Mouse (Mus musculus) forebrain, embryonic 12.5 days (tissue): ENCODE measurements around the gene 9030025P20Rik. TPM values are rescaled to one million over a fixed set of nuclear protein-coding genes. Genes with fewer than 3 reads are reported as not detected.
"Not testable (repeated sequence)": the region's sequence is repeated elsewhere in the genome, so short reads cannot be mapped to it uniquely, and the experiment has no call there.

Experiments used
- ATAC-seq: fragments of 200-750 bp; cut with Nextera tagmentation; 2 replicates; pipeline ENCODE4 v1.8.0; 2017; ENCODE audit warnings: moderate TSS enrichment; ENCODE audit not compliant: low FRiP score
- H3K27ac ChIP-seq: fragments of 300-500 bp; sonication (generic); 2 replicates; pipeline ENCODE4 v1.5.1; 2016; ENCODE audit warnings: mild to moderate bottlenecking
- H3K27me3 ChIP-seq: fragments of 300-500 bp; sonication (generic); 2 replicates; pipeline ENCODE4 v1.6.1; 2016; ENCODE audit warnings: mild to moderate bottlenecking
- H3K36me3 ChIP-seq: fragments of 300-500 bp; sonication (generic); replicated peaks from 2 replicates; pipeline ENCODE4 v1.6.1; 2016; ENCODE audit warnings: mild to moderate bottlenecking
- H3K4me1 ChIP-seq: fragments of 300-500 bp; sonication (generic); 2 replicates; pipeline ENCODE4 v1.6.1; 2016
- H3K4me2 ChIP-seq: fragments of 300-500 bp; sonication (generic); 2 replicates; pipeline ENCODE4 v1.6.1; 2016; ENCODE audit warnings: mild to moderate bottlenecking, moderate library complexity
- H3K4me3 ChIP-seq: fragments of 300-500 bp; sonication (generic); replicated peaks from 2 replicates; pipeline ENCODE4 v1.5.1; 2016; ENCODE audit warnings: mild to moderate bottlenecking
- H3K9ac ChIP-seq: fragments of 300-500 bp; sonication (generic); 2 replicates; pipeline ENCODE4 v1.6.1; 2016; ENCODE audit warnings: mild to moderate bottlenecking
- H3K9me3 ChIP-seq: fragments of 300-500 bp; sonication (generic); 2 replicates; pipeline ENCODE4 v1.6.1; 2016
- WGBS: fragments of 180-500 bp; shearing (Covaris S2); methylation state at CpG from one replicate; pipeline ENCODE4 v1.1.7; 2016; 5-methylcytosine and 5-hydroxymethylcytosine counted together
- polyA plus RNA-seq: library from polyadenylated mRNA; unstranded; fragments of >200 nt; fragmentation: Nextera tagmentation; extraction: Ambion mirVana; gene quantifications from 2 replicates; pipeline ENCODE4 v1.2.1, GENCODE M21; 2016

Gene 9030025P20Rik
- polyA plus RNA-seq, 1 experiment from 2014 or later = 15.0 TPM

DNA sequence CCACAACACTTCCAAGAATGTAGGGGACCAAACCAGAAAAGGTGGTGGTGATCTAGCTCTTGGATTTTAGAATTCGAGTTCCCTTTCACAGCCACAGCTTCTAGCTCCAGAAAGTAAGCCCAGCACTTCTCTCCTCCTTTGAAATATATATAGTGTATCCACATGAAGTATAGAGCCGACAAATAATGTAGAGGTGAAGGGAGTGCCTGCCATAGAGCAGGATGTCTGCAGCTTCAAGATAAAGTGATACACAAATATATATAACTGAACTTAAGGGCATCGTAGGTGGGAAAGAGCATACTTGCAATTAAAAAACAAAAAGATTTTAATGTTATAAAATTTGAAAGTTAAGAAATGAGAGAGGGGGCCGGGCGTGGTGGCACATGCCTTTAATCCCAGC lies 15.9 kb downstream of the 9030025P20Rik start:
- not testable (repeated sequence) for H3K4me3 ChIP-seq, ATAC-seq, H3K36me3 ChIP-seq, H3K9ac ChIP-seq, H3K4me1 ChIP-seq, H3K9me3 ChIP-seq, H3K4me2 ChIP-seq, H3K27me3 ChIP-seq, H3K27ac ChIP-seq
- WGBS = no CpG with 5 or more reads among the region's 5 CpGs

DNA sequence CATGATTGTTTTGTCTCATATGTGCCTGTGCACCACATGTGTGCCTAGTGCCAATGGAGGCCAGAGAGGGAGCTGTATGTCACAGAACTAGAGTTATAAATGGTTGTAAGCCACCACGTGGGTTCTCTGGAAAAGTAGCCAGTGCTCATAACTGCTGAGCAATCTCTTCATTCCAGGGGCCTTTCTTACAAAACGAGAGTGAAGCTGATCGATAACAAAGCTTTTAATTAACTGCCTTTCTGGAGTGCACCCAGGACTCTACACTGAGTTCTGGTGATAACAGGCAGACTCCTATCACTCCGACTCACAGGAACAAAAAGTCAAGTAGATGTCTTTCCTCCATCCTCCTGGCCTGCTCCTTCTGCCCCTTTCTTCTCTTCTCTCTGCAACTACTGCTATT lies 21.8 kb downstream of the 9030025P20Rik start:
- not testable (repeated sequence) for H3K36me3 ChIP-seq, H3K4me1 ChIP-seq, H3K9ac ChIP-seq, H3K27ac ChIP-seq, H3K27me3 ChIP-seq, ATAC-seq, H3K9me3 ChIP-seq, H3K4me3 ChIP-seq, H3K4me2 ChIP-seq
- WGBS = no CpG with 5 or more reads among the region's 4 CpGs

GRCm38 (mm10) chr17:15009088-15009487 lies 30.8 kb downstream of the 9030025P20Rik start:
- H3K9ac ChIP-seq, ATAC-seq, H3K27ac ChIP-seq, H3K36me3 ChIP-seq, H3K9me3 ChIP-seq, H3K27me3 ChIP-seq, H3K4me3 ChIP-seq, H3K4me1 ChIP-seq, H3K4me2 ChIP-seq: not testable (repeated sequence)
- no CpG with 5 or more reads among the region's 3 CpGs for WGBS

GRCm38 (mm10) chr17:15009706-15010413 lies 31.6 kb downstream of the 9030025P20Rik start, which contains the start of gene Gm3435:
Gene Gm3435 (plus strand): TSS chr17:15010176.
- not testable (repeated sequence) for H3K27ac ChIP-seq, H3K4me1 ChIP-seq, H3K4me3 ChIP-seq, H3K27me3 ChIP-seq, H3K36me3 ChIP-seq, H3K9me3 ChIP-seq, H3K9ac ChIP-seq, H3K4me2 ChIP-seq
- no CpG with 5 or more reads among the region's 60 CpGs for WGBS
- ATAC-seq = peak; percentile 97

GRCm38 (mm10) chr17:15021503-15022220 lies 43.4 kb downstream of the 9030025P20Rik start:
- ATAC-seq, H3K27me3 ChIP-seq, H3K4me1 ChIP-seq, H3K9ac ChIP-seq, H3K9me3 ChIP-seq, H3K36me3 ChIP-seq, H3K4me2 ChIP-seq, H3K4me3 ChIP-seq, H3K27ac ChIP-seq: not testable (repeated sequence)
- WGBS = 79% methylated on average over 3 of the region's 3 CpGs

DNA sequence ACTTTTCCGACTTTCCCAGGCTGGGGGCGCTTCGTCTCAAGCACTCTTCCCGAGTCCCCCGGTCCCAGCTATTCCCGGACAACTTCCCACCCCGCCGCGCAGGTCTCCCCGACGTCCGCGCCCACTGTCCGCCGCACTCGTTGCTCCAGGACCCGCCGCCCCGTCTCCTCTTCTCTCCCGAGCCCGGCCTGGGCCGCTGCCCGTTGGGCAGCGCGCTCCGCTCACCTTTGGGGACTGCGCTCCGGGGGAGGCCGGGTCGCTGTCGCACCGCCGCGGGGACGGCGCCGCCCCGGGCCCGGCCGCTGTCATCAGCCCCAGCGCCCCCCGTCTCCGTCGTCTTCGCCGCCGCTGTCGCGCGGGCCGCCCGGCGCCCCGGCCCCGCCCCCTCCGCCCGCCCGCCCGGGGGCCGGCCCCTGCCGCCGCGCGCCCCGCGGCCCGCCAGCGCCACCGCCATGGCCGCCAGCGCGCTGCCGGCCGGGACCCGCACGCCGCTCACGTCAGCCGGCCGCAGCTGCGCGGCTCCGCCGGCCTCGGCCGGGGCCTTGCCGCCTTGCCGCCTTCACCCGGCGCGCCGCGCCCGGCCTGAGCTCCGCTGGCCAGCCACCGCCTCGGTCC lies 45.7 kb downstream of the 9030025P20Rik start:
- no CpG with 5 or more reads among the region's 97 CpGs for WGBS
- H3K4me2 ChIP-seq, H3K9ac ChIP-seq, H3K4me1 ChIP-seq, H3K36me3 ChIP-seq, H3K27ac ChIP-seq, H3K9me3 ChIP-seq, H3K4me3 ChIP-seq, H3K27me3 ChIP-seq: not testable (repeated sequence)
- ATAC-seq = peak; percentile 85

- peak; percentile 95 for ATAC-seq
These were observed 46.4 kb downstream of the 9030025P20Rik start for GRCm38 (mm10) chr17:15024502-15025193.

DNA sequence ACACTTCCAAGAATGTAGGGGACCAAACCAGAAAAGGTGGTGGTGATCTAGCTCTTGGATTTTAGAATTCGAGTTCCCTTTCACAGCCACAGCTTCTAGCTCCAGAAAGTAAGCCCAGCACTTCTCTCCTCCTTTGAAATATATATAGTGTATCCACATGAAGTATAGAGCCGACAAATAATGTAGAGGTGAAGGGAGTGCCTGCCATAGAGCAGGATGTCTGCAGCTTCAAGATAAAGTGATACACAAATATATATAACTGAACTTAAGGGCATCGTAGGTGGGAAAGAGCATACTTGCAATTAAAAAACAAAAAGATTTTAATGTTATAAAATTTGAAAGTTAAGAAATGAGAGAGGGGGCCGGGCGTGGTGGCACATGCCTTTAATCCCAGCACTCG lies 47.2 kb downstream of the 9030025P20Rik start:
- H3K4me3 ChIP-seq, H3K4me2 ChIP-seq, H3K27me3 ChIP-seq, H3K4me1 ChIP-seq, H3K27ac ChIP-seq, ATAC-seq, H3K36me3 ChIP-seq, H3K9me3 ChIP-seq, H3K9ac ChIP-seq: not testable (repeated sequence)
- WGBS = no CpG with 5 or more reads among the region's 6 CpGs

More at GRCm38 (mm10) chr17:15024502-15025193, 46.4 kb downstream of the 9030025P20Rik start:
- not testable (repeated sequence) for H3K27ac ChIP-seq, H3K27me3 ChIP-seq, H3K4me1 ChIP-seq, H3K4me3 ChIP-seq, H3K4me2 ChIP-seq, H3K9ac ChIP-seq, H3K9me3 ChIP-seq, H3K36me3 ChIP-seq
- no CpG with 5 or more reads among the region's 48 CpGs for WGBS

DNA sequence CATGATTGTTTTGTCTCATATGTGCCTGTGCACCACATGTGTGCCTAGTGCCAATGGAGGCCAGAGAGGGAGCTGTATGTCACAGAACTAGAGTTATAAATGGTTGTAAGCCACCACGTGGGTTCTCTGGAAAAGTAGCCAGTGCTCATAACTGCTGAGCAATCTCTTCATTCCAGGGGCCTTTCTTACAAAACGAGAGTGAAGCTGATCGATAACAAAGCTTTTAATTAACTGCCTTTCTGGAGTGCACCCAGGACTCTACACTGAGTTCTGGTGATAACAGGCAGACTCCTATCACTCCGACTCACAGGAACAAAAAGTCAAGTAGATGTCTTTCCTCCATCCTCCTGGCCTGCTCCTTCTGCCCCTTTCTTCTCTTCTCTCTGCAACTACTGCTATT lies 53.1 kb downstream of the 9030025P20Rik start:
- not testable (repeated sequence) for H3K9ac ChIP-seq, H3K4me2 ChIP-seq, H3K9me3 ChIP-seq, H3K36me3 ChIP-seq, H3K27me3 ChIP-seq, ATAC-seq, H3K27ac ChIP-seq, H3K4me1 ChIP-seq, H3K4me3 ChIP-seq
- WGBS = no CpG with 5 or more reads among the region's 4 CpGs

DNA sequence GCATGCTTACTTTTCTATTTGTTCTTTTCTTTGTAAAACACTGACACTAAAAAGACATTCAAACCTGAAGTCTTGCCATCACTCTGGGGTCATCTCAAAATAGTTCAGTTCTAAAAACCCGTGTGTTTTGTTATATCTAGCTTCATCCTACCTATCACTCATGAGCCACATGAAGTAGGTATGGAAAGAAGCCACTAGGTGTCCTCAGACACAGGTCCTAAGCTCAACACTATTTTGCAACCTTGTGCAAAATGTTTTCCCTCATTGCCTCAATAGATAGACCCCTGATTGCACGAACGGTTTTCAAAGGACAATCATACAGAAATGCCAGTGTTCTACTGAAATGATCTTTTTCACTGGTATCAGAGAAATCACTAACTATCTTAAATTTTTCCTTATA lies 62.2 kb downstream of the 9030025P20Rik start:
- no CpG with 5 or more reads among the region's 3 CpGs for WGBS

More for the DNA sequence above, 62.2 kb downstream of the 9030025P20Rik start:
- 0 out of 2 replicates have a peak, but pooled peaks have one; percentile 10 for ATAC-seq
- not testable (repeated sequence) for H3K4me2 ChIP-seq, H3K9me3 ChIP-seq, H3K27ac ChIP-seq, H3K27me3 ChIP-seq, H3K9ac ChIP-seq, H3K36me3 ChIP-seq, H3K4me1 ChIP-seq, H3K4me3 ChIP-seq
